Mouse (Mus musculus): ENCODE measurements around the gene Runx1. TPM values are rescaled to one million over a fixed set of nuclear protein-coding genes. Genes with fewer than 3 reads are reported as not detected.

Runx1 gene
- polyA plus RNA-seq, 1 experiment = 38.8 TPM

DNA sequence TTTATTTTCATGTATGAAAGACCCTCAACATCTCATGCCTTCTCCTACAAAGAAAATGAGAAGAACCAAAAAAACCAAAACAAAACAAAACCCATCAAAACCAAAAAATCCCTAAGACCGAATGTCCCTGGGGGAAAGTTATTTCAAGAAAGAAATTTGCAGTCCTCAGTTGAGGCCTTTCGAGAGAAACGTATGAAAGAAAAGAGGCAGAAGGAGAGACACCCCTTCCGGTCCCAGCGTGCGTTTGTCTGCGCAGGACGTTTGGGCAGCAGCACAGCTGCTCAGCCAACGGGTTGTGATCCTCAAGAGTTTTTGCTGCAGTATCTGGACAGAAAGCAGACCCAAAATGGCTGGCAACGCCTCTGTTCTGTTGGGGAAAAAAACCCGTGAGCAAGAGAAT, 223.4 kb downstream of the Runx1 start:
- Histone ChIP-seq H3K36me3 (ENCODE audit: control insufficient read depth, insufficient read depth) (peaks cover 19% of the 10 kb centered on the region), H3ac (ENCODE audit: control insufficient read depth, insufficient read length) (no peak overlapping the region), H3K27me3 (ENCODE audit: control insufficient read depth, insufficient read depth, insufficient read length) (no peaks in the 10 kb centered on the region), H3K79me2 (ENCODE audit: control insufficient read depth, insufficient read depth) (peaks cover 4% of the 10 kb centered on the region), H3K4me2 (ENCODE audit: low read depth) (no peak overlapping the region), H3K4me3 (no peak overlapping the region)
- TF ChIP-seq POLR2AphosphoS2 (IDR thresholded peaks at IDR 0.05; ENCODE audit: insufficient read length, low read depth) (peak; percentile 62), CEBPB (IDR thresholded peaks at IDR 0.05; ENCODE audit: insufficient read depth, poor library complexity, severe bottlenecking) (no peak)

DNA sequence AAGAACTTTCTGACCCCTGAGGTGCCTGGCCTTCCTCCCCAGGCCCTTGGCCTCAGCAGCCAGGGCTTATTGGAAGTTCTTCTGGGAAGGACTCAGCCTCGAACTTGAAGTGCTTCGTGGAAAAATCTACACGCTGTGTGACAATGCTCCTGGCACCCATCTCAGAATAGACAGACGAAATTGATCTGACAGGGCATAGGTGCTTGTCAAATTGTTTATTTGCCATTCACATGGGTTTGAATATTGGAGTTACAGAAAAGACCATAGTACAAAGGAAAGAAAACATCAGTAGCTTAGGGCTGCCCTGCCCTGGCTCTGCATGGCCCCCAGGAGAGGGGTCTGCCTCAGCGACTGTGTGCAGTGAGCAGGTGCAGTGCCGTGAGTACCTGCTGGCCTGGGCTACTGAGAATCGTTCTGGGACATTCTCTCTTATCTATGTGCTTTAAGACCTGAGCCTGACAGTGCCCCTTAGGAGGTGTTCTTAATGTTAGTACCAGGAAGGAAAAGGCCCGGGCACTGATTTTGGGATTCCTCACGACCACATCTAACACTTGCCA, 224.6 kb downstream of the Runx1 start:
- H3K79me2 ChIP-seq (ENCODE audit: control insufficient read depth, insufficient read depth) = no peaks in the 10 kb centered on the region
- H3ac ChIP-seq (ENCODE audit: control insufficient read depth, insufficient read length) = no peak overlapping the region
- H3K4me2 ChIP-seq (ENCODE audit: low read depth) = no peak overlapping the region
- no peaks in the 10 kb centered on the region for H3K27me3 ChIP-seq (ENCODE audit: control insufficient read depth, insufficient read depth, insufficient read length)
- peaks cover 19% of the 10 kb centered on the region for H3K36me3 ChIP-seq (ENCODE audit: control insufficient read depth, insufficient read depth)
- TF ChIP-seq SRF (IDR thresholded peaks at IDR 0.05; ENCODE audit: control insufficient read depth, insufficient read length, low read depth) = no peak
- peak; percentile 41 for TF ChIP-seq POLR2A (IDR thresholded peaks at IDR 0.05; ENCODE audit: insufficient read length, low read depth)
- TF ChIP-seq POLR2AphosphoS2 (IDR thresholded peaks at IDR 0.05; ENCODE audit: insufficient read length, low read depth) = peak; percentile 94
- no peak overlapping the region for H3K4me3 ChIP-seq

DNA sequence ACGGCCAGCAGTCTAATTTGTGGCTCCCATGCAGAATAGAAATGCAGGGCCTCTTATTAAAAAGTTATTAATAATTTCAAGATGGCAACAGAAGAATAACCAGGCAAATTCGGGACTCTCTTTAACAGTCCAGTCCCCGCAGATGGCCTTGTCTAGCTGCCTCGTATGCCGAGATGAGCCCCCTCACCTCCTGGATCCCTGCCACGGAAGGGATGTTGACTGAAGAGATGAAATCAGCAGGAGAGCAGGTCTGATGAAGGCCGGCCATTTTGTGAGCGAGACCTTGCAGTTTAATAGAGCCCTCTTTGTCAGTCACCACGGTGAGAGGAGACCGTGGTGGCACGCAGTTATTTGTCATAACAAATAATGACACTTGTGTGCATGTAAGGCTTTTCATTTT, 226.5 kb downstream of the Runx1 start:
- TF ChIP-seq SRF (IDR thresholded peaks at IDR 0.05; ENCODE audit: control insufficient read depth, insufficient read length, low read depth) (no peak), MAX (IDR thresholded peaks at IDR 0.05; ENCODE audit: low read depth) (no peak)
- no peak overlapping the region for H3K4me2 ChIP-seq (ENCODE audit: low read depth)
- H3K79me2 ChIP-seq (ENCODE audit: control insufficient read depth, insufficient read depth) = no peaks in the 10 kb centered on the region
- H3ac ChIP-seq (ENCODE audit: control insufficient read depth, insufficient read length) = no peak overlapping the region
- no peaks in the 10 kb centered on the region for H3K27me3 ChIP-seq (ENCODE audit: control insufficient read depth, insufficient read depth, insufficient read length)
- H3K4me3 ChIP-seq = no peak overlapping the region
- peaks cover 10% of the 10 kb centered on the region for H3K36me3 ChIP-seq (ENCODE audit: control insufficient read depth, insufficient read depth)

DNA sequence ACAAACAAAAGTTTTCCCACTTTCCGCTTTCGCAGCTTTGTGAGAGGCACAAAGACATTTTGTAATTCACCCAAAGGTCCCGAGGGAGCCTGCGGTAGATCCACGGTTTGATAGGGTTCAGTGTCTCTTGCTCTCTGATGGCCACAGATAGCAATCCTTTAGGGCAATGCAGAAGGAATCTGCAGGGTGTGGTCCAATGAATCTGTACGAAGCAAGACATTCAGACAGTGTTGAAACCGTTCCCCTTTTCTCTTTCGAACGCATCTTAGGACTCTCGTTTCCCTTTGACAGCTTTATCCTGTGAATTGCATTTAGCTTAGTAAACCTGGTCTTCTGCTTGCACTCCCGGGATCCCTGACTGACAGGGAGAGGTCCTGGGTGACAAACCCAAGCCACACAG, 228.3 kb downstream of the Runx1 start:
- no peaks in the 10 kb centered on the region for H3K36me3 ChIP-seq (ENCODE audit: control insufficient read depth, insufficient read depth)
- H3K4me2 ChIP-seq (ENCODE audit: low read depth) = no peak overlapping the region
- H3ac ChIP-seq (ENCODE audit: control insufficient read depth, insufficient read length) = no peak overlapping the region
- no peak for TF ChIP-seq MYOD1 (IDR thresholded peaks at IDR 0.05; ENCODE audit: control insufficient read depth in 1 of 3, insufficient read length in 2 of 3, low read depth in 2 of 3)
- TF ChIP-seq E2F4 (IDR thresholded peaks at IDR 0.05; ENCODE audit: insufficient read depth) = no peak
- no peak for TF ChIP-seq TCF3 (IDR thresholded peaks at IDR 0.05; ENCODE audit: insufficient read length, low read depth)
- no peak for TF ChIP-seq USF1 (IDR thresholded peaks at IDR 0.05; ENCODE audit: low read depth)
- TF ChIP-seq REST (IDR thresholded peaks at IDR 0.05; ENCODE audit: insufficient read depth, insufficient read length) = no peak
- no peak for TF ChIP-seq CEBPB (IDR thresholded peaks at IDR 0.05; ENCODE audit: insufficient read depth, poor library complexity, severe bottlenecking)
- TF ChIP-seq POLR2A (IDR thresholded peaks at IDR 0.05; ENCODE audit: insufficient read length, low read depth) = no peak
- TF ChIP-seq SRF (IDR thresholded peaks at IDR 0.05; ENCODE audit: control insufficient read depth, insufficient read length, low read depth) = no peak
- TF ChIP-seq MYOG (IDR thresholded peaks at IDR 0.05; ENCODE audit: control insufficient read depth in 1 of 3, insufficient read depth in 1 of 3, insufficient read length in 2 of 3, low read depth in 2 of 3) = no peak
- TF ChIP-seq TCF12 (IDR thresholded peaks at IDR 0.05; ENCODE audit: insufficient read depth, poor library complexity, severe bottlenecking) = no peak
- TF ChIP-seq MAX (IDR thresholded peaks at IDR 0.05; ENCODE audit: low read depth) = no peak
- TF ChIP-seq POLR2AphosphoS2 (IDR thresholded peaks at IDR 0.05; ENCODE audit: insufficient read length, low read depth) = no peak
- H3K79me2 ChIP-seq (ENCODE audit: control insufficient read depth, insufficient read depth) = no peaks in the 10 kb centered on the region
- H3K4me3 ChIP-seq = no peak overlapping the region
- no peaks in the 10 kb centered on the region for H3K27me3 ChIP-seq (ENCODE audit: control insufficient read depth, insufficient read depth, insufficient read length)

DNA sequence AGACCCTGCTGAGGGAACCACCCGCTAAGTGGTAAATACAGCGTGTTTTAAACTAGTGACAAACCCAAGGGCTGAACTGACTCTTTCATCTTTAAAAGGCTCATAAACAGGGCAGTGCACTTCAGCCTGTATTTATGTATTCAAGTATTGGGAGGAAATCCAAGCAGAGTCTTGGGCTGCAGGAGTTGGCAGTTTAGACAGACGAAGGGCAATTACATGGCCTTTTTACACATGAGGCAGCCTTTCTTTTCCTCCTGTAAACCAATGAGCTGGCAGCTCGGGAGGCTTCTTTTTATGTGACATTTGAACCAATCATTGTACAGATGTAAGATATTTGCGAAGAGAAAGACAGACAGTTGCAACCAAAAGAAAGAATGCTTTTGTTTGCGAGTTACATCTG, 233.7 kb downstream of the Runx1 start:
- no peaks in the 10 kb centered on the region for H3K27me3 ChIP-seq (ENCODE audit: control insufficient read depth, insufficient read depth, insufficient read length)
- no peaks in the 10 kb centered on the region for H3K36me3 ChIP-seq (ENCODE audit: control insufficient read depth, insufficient read depth)
- TF ChIP-seq MYOD1 (IDR thresholded peaks at IDR 0.05; ENCODE audit: control insufficient read depth in 1 of 3, insufficient read length in 2 of 3, low read depth in 2 of 3) (no peak), POLR2AphosphoS2 (IDR thresholded peaks at IDR 0.05; ENCODE audit: insufficient read length, low read depth) (no peak), POLR2A (IDR thresholded peaks at IDR 0.05; ENCODE audit: insufficient read length, low read depth) (no peak), USF1 (IDR thresholded peaks at IDR 0.05; ENCODE audit: low read depth) (no peak)
- no peaks in the 10 kb centered on the region for H3K79me2 ChIP-seq (ENCODE audit: control insufficient read depth, insufficient read depth)
- peak overlapping the region; percentile 5 for H3K4me2 ChIP-seq (ENCODE audit: low read depth)
- H3ac ChIP-seq (ENCODE audit: control insufficient read depth, insufficient read length) = no peak overlapping the region
- no peak overlapping the region for H3K4me3 ChIP-seq

DNA sequence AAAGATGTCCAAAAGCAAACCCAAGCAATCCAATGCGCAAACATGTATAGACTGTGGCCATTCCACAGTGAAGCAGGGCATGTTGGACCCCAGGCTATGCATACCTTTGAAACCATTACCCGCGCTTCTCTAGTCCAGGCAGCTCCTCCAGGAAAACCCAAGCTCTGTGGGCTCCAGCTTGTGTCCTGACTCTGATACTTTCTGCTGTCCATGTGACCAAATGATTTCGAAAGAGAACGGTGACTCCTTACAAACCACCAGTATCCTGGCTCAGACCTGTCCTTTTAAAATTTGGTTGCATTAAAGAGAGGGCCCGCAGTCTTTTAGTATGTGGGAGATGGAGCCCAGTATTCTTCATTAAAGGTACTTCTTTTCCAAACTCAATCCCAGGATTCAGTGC, 234.2 kb downstream of the Runx1 start:
- no peak for TF ChIP-seq TCF3 (IDR thresholded peaks at IDR 0.05; ENCODE audit: insufficient read length, low read depth)
- TF ChIP-seq MYOD1 (IDR thresholded peaks at IDR 0.05; ENCODE audit: control insufficient read depth in 1 of 3, insufficient read length in 2 of 3, low read depth in 2 of 3) = no peak
- TF ChIP-seq CEBPB (IDR thresholded peaks at IDR 0.05; ENCODE audit: insufficient read depth, poor library complexity, severe bottlenecking) = 0 out of 2 replicates have a peak, but pooled peaks have one; percentile 15
- H3ac ChIP-seq (ENCODE audit: control insufficient read depth, insufficient read length) = no peak overlapping the region
- no peak overlapping the region for H3K4me2 ChIP-seq (ENCODE audit: low read depth)
- H3K27me3 ChIP-seq (ENCODE audit: control insufficient read depth, insufficient read depth, insufficient read length) = no peaks in the 10 kb centered on the region
- H3K36me3 ChIP-seq (ENCODE audit: control insufficient read depth, insufficient read depth) = no peaks in the 10 kb centered on the region
- H3K79me2 ChIP-seq (ENCODE audit: control insufficient read depth, insufficient read depth) = no peaks in the 10 kb centered on the region
- H3K4me3 ChIP-seq = no peak overlapping the region

Measured in myocyte (in vitro differentiated cells).